Mouse (Mus musculus): ENCODE measurements around the gene Kif1a.

- no peak for TF ChIP-seq CTCF (IDR thresholded peaks at IDR 0.05; ENCODE audit: borderline replicate concordance, insufficient read depth, low read length)
- TF ChIP-seq POLR2A (IDR thresholded peaks at IDR 0.05; ENCODE audit: low read depth, low read length): no peak
These were observed 118.7 kb downstream of the Kif1a start for GRCm38 (mm10) chr1:92982931-92983605.

Data from embryonic fibroblast, embryonic 13.5 days (primary cell).